Mouse (Mus musculus) lung, embryonic 14.5 days (tissue): Measurements from ENCODE around the gene Alcam. TPM values are rescaled to one million over a fixed set of nuclear protein-coding genes. Genes with fewer than 3 reads are reported as not detected.

Source experiments
- ATAC-seq: fragments of 200-750 bp; cut with Nextera tagmentation; 2 replicates; pipeline ENCODE4 v1.8.0; 2017; ENCODE audit warnings: mild to moderate bottlenecking, moderate TSS enrichment, moderate library complexity; ENCODE audit not compliant: insufficient read depth
- DNase-seq: peaks from one replicate; pipeline ENCODE4 v3.0.0-alpha.2; 2015
- H3K27ac ChIP-seq: fragments of 300-500 bp; sonication (generic); 2 replicates; pipeline ENCODE4 v1.5.1; 2014; ENCODE audit warnings: low read depth, mild to moderate bottlenecking, moderate library complexity
- H3K27me3 ChIP-seq: fragments of 300-500 bp; sonication (generic); 2 replicates; pipeline ENCODE4 v1.6.1; 2014; ENCODE audit warnings: low read length, control low read depth; ENCODE audit not compliant: insufficient read depth
- H3K36me3 ChIP-seq: fragments of 300-500 bp; sonication (generic); 2 replicates; pipeline ENCODE4 v1.6.1; 2014; ENCODE audit warnings: control low read depth; ENCODE audit not compliant: insufficient read depth
- H3K4me1 ChIP-seq: fragments of 300-500 bp; sonication (generic); 2 replicates; pipeline ENCODE4 v1.6.1; 2014; ENCODE audit warnings: antibody characterized with exemption, control low read depth; ENCODE audit not compliant: insufficient read depth
- H3K4me2 ChIP-seq: fragments of 300-500 bp; sonication (generic); 2 replicates; pipeline ENCODE4 v1.6.1; 2014; ENCODE audit warnings: mild to moderate bottlenecking
- H3K4me3 ChIP-seq: fragments of 300-500 bp; sonication (generic); 2 replicates; pipeline ENCODE4 v1.5.1; 2014; ENCODE audit warnings: low read depth, low read length
- H3K9ac ChIP-seq: fragments of 300-500 bp; sonication (generic); 2 replicates; pipeline ENCODE4 v1.6.1; 2014
- H3K9me3 ChIP-seq: fragments of 300-500 bp; sonication (generic); 2 replicates; pipeline ENCODE4 v1.6.1; 2016; ENCODE audit warnings: low read depth, low read length, control low read depth
- CTCF ChIP-seq: IDR thresholded peaks from 2 replicates; pipeline ENCODE4 v1.5.1; 2016; ENCODE audit warnings: antibody characterized with exemption, low read depth
- WGBS: fragments of 180-500 bp; shearing (Covaris S2); extraction: QIAGEN DNeasy Blood & Tissue Kit; methylation state at CpG from one replicate; pipeline ENCODE4 v1.1.7; 2014; 5-methylcytosine and 5-hydroxymethylcytosine counted together
- polyA plus RNA-seq: library from polyadenylated mRNA; unstranded; fragments of >200 nt; fragmentation: Nextera tagmentation; extraction: Ambion mirVana; gene quantifications from 2 replicates; pipeline ENCODE4 v1.2.1, GENCODE M21; 2014

Gene Alcam
- polyA plus RNA-seq = 46.9 and 52.0 TPM in 2 replicates

DNA sequence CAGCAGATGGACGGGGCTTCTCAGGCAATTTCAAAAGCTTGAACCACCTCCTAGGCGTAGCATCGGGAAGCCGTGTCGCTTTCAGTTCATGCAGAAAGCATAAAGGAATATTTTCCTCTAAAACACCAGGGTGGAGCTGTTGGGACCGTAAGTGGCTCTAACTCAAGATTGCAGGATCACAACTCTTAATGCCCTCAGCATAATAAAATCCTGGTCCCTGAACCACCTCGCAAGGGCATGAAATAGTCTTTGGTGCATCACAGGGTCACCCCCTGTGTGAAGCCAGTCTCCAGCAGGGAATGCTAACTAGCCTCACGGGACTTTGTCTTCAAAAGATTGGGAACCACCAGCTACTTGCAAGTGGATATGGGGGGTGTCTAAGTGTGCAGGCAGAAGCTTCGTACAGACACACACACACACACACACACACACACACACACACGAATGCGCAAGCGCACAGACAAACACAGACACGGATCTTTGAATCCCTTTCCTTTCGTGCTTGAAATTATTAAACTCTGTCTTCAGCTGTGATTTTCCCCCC lies at the start of gene Alcam:
Alcam (minus strand) TSS at position 104 of the 544 bp plus-strand sequence.
- H3K4me2 ChIP-seq = peak within 1 kb of the TSS; percentile 84
- TF ChIP-seq CTCF = no peak
- ATAC-seq (no peak), DNase-seq (peak; percentile 71)
- H3K4me1 ChIP-seq = peaks cover 3% of the 10 kb centered on the region; the same call in 1 of the 2 replicates
- peak within 1 kb of the TSS; percentile 65; the same call in 1 of the 2 replicates for H3K27ac ChIP-seq
- no peaks in the 10 kb centered on the region for H3K36me3 ChIP-seq
- no peaks in the 10 kb centered on the region for H3K27me3 ChIP-seq
- 2% methylated on average over 14 of the region's 14 CpGs for WGBS
- no peaks in the 10 kb centered on the region for H3K9me3 ChIP-seq
- peak within 1 kb of the TSS; percentile 64 for H3K4me3 ChIP-seq
- H3K9ac ChIP-seq = peak within 1 kb of the TSS; percentile 28

DNA sequence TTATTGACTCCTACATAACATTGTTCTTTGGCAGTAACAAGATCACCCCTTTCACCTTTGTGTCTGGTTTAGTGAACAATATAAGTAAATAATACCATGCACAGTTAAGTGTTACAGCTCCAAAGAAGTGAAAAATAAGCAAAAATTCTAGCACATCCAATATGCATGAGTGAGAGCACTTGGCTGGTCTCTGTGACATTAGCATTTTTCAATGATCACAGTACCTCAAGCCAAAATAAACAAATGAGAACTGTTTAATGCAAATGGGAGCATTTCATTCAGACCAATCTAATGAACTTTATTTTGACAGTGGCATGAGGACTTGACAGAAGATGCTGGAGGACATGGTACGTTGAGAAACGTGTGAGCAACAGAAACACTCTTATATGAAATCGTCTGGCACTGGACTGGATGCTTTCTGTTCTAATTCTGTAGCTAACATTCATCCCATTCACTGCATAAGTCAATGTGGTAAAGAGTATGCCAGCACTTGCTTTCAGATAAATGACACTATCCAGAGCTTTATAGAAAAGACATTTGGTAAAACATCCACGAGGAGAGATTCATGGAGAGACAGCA lies 45.0 kb upstream of the Alcam start:
- 52% methylated on average over 4 of the region's 4 CpGs for WGBS
- Histone ChIP-seq H3K36me3 (no peaks in the 10 kb centered on the region), H3K4me2 (no peak overlapping the region), H3K27ac (no peak overlapping the region), H3K27me3 (no peaks in the 10 kb centered on the region), H3K9ac (no peak overlapping the region), H3K4me3 (no peak overlapping the region), H3K9me3 (no peaks in the 10 kb centered on the region), H3K4me1 (no peaks in the 10 kb centered on the region)
- ATAC-seq (no peak), DNase-seq (no peak)
- no peak for TF ChIP-seq CTCF

DNA sequence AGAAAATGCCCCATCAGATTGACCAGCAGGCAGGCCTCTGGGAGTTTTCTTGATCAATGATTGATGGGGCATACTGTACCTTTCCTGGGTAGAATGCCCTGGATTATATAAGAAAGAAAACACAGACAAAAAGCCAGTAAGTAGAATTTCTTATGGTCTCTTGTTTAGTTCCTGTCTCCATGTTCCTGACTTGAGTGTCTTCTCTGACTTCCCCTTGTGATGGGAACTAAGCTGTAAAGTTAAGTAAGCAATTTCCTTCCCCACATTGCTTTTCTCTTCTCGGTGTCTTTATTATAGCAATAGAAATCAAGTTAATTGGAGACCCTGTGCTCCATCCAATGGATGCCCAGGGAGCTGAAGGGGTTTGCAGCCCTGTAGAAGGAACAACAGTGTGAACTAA lies 36.7 kb upstream of the Alcam start:
- Histone ChIP-seq H3K9ac (no peak overlapping the region), H3K36me3 (no peaks in the 10 kb centered on the region), H3K4me1 (no peaks in the 10 kb centered on the region), H3K27ac (no peak overlapping the region), H3K4me3 (no peak overlapping the region), H3K9me3 (no peaks in the 10 kb centered on the region), H3K4me2 (no peak overlapping the region), H3K27me3 (no peaks in the 10 kb centered on the region)
- no peak for TF ChIP-seq CTCF
- ATAC-seq (no peak), DNase-seq (no peak)
- WGBS = 77% methylated on average over 1 of the region's 1 CpGs

DNA sequence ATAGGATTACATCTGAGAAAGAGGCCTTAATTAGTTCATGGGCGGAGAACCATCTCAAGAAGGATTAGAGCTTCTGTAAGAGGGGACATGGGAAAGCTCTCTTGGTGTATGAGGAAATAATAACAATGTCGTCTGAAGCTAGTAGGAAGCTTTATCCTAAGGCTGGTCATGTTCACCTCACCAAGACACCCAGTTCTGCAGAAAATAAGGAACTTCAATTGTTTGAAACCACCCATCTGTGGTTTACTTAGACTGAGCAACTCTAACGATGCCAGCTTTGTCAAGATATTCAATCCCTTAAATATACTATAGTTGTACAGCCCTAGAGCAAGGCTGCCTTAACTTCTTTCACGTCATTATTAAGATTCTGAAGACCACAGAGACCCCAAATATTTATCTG lies 20.4 kb upstream of the Alcam start:
- H3K36me3 ChIP-seq = no peaks in the 10 kb centered on the region
- H3K4me1 ChIP-seq = no peaks in the 10 kb centered on the region
- H3K4me3 ChIP-seq = no peak overlapping the region
- H3K27ac ChIP-seq = no peak overlapping the region
- H3K9me3 ChIP-seq = no peaks in the 10 kb centered on the region
- WGBS = 57% methylated on average over 4 of the region's 4 CpGs
- no peaks in the 10 kb centered on the region for H3K27me3 ChIP-seq
- no peak for TF ChIP-seq CTCF
- no peak overlapping the region for H3K4me2 ChIP-seq
- DNase-seq (no peak), ATAC-seq (no peak)
- H3K9ac ChIP-seq = no peak overlapping the region

DNA sequence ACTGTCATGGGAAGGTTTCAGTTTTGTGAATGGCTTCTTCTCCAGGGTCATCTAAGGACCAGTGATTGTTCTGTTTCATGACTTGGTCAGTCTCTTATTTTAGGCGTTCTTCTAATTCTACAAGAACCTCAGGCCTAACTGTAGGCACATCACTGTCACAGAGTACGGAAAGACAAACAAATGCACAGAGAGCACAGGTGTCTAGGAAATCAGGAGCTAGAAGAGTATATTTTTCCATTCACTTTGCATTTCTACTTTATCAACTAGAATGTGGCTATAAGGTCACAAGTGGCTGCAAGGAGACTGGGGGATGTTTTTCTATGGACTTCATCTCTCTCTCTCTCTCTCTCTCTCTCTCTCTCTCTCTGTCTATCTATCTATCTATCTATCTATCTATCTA lies 19.2 kb upstream of the Alcam start:
- Histone ChIP-seq H3K27ac (no peak overlapping the region), H3K27me3 (no peaks in the 10 kb centered on the region), H3K4me2 (no peak overlapping the region), H3K9ac (no peak overlapping the region), H3K36me3 (no peaks in the 10 kb centered on the region), H3K4me1 (no peaks in the 10 kb centered on the region), H3K4me3 (no peak overlapping the region), H3K9me3 (no peaks in the 10 kb centered on the region)
- TF ChIP-seq CTCF = no peak
- 87% methylated on average over 2 of the region's 2 CpGs for WGBS
- ATAC-seq = no peak
- no peak for DNase-seq

DNA sequence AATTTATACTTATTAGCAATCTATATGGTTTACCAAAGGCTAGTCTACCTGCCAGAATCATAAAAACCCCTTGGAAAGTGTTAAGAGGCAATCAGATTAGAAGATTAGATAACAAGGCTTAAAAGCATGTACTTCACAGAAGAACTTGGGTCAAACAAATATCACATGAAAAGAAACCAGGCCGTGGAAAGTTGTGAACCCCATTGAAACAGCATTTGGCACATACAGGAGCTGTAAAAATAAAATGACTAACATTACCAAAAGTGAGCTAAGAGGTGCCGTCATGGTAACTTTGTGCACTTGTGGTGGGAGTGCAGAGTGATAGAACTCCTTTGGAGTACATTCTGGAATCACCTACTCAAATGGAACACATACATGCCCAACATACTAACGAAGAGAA lies 18.8 kb upstream of the Alcam start:
- Histone ChIP-seq H3K9me3 (no peaks in the 10 kb centered on the region), H3K27ac (no peak overlapping the region), H3K9ac (no peak overlapping the region), H3K4me2 (no peak overlapping the region), H3K27me3 (no peaks in the 10 kb centered on the region), H3K4me3 (no peak overlapping the region), H3K4me1 (no peaks in the 10 kb centered on the region), H3K36me3 (no peaks in the 10 kb centered on the region)
- WGBS = 63% methylated on average over 3 of the region's 3 CpGs
- ATAC-seq (no peak), DNase-seq (peak; percentile 7)
- no peak for TF ChIP-seq CTCF

DNA sequence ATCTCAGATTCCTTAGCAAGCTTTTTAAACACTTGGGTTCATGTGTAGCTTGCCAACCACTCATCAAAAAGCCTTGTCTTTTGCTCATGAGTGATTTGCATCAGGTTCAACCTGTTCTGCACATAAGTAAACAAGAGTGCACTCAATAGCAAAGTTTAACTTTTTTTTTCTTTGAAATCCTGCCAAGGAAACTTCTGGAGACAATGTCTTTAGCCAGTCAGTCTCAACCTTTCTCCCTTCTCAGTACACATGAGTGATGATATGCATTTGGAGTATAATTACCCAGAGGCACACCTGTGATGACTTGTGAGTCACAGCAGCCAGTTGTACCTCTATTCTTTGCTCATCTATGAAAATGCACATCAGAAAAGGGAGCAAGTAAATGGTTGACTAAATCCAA lies 18.2 kb upstream of the Alcam start:
- Histone ChIP-seq H3K9ac (no peak overlapping the region), H3K27ac (no peak overlapping the region), H3K4me2 (no peak overlapping the region), H3K4me3 (no peak overlapping the region), H3K9me3 (no peaks in the 10 kb centered on the region), H3K27me3 (no peaks in the 10 kb centered on the region), H3K36me3 (no peaks in the 10 kb centered on the region), H3K4me1 (no peaks in the 10 kb centered on the region)
- no peak for TF ChIP-seq CTCF
- DNase-seq (peak; percentile 70), ATAC-seq (peak; percentile 35; the same call in 1 of the 2 replicates)
